10 mouse cellular contexts compared by ENCODE assay signal in genomic region chr13:55405783-55406390, GRCm38 (mm10). TPM values are rescaled to one million over a fixed set of nuclear protein-coding genes. Genes with fewer than 3 reads are reported as not detected.
A peak's percentile ranks its signal among the peaks of the same experiment; 100 is the strongest.
DNase-seq lines count a peak whose midpoint lies in the region; ATAC-seq and TF ChIP-seq lines count a peak whose summit lies in the region.
"Had no signal": no experiment of that assay in that cellular context is flagged by ENCODE, and none has a peak within 500 bp of the region (broad histone marks: within the 10 kb centered on the region; RNA-seq: fewer than 3 reads in every experiment).

No protein-coding gene starts in this region.

- no peaks in the 10 kb centered on the region for H3K27me3 ChIP-seq in embryonic facial prominence, embryonic 14.5 days (replicated peaks; ENCODE audit: control insufficient read depth, insufficient read depth, low read length)
- peaks cover 12% of the 10 kb centered on the region for H3K27me3 ChIP-seq in intestine, embryonic 15.5 days (replicated peaks)
- no peaks in the 10 kb centered on the region for H3K27me3 ChIP-seq in neural tube, embryonic 14.5 days (ENCODE audit: control insufficient read depth, insufficient read depth, low read length)

- peak overlapping the region; percentile 87 for H3K27ac ChIP-seq in left cerebral cortex, adult 2 months
- no peak overlapping the region for H3K27ac ChIP-seq in embryonic facial prominence, embryonic 14.5 days (replicated peaks; ENCODE audit: low read depth, low read length)
- no peak overlapping the region for H3K27ac ChIP-seq in intestine, embryonic 15.5 days
- H3K27ac ChIP-seq in neural tube, embryonic 14.5 days (ENCODE audit: low read depth, low read length) = peak overlapping the region; percentile 82

- WGBS in embryonic facial prominence, embryonic 14.5 days = 64% methylated on average over 13 of the region's 13 CpGs
- 65% methylated on average over 13 of the region's 13 CpGs for WGBS in intestine, embryonic 15.5 days
- WGBS in neural tube, embryonic 14.5 days = 66% methylated on average over 13 of the region's 13 CpGs

- H3K9ac ChIP-seq in embryonic facial prominence, embryonic 14.5 days (ENCODE audit: low read depth, low read length) = no peak overlapping the region
- H3K9ac ChIP-seq in intestine, embryonic 15.5 days = 0 out of 2 replicates have a peak overlapping the region, but pooled peaks have one; percentile 28
- H3K9ac ChIP-seq in neural tube, embryonic 14.5 days (replicated peaks; ENCODE audit: low read depth, low read length) = peak overlapping the region; percentile 9; the same call in 1 of the 2 replicates

- no peak overlapping the region for H3K4me2 ChIP-seq in embryonic facial prominence, embryonic 14.5 days (ENCODE audit: low read depth, low read length)
- no peak overlapping the region for H3K4me2 ChIP-seq in intestine, embryonic 15.5 days (replicated peaks)
- peak overlapping the region; percentile 11; the same call in 1 of the 2 replicates for H3K4me2 ChIP-seq in neural tube, embryonic 14.5 days (ENCODE audit: low read depth, low read length)

- no peaks in the 10 kb centered on the region for H3K4me1 ChIP-seq in embryonic facial prominence, embryonic 14.5 days (ENCODE audit: control insufficient read depth, insufficient read depth, low read length)
- H3K4me1 ChIP-seq in intestine, embryonic 15.5 days (replicated peaks) = no peaks in the 10 kb centered on the region; the same call in 1 of the 2 replicates
- H3K4me1 ChIP-seq in neural tube, embryonic 14.5 days (ENCODE audit: control insufficient read depth, insufficient read depth, low read length) = peaks cover 10% of the 10 kb centered on the region; the same call in 1 of the 2 replicates

- no peak for TF ChIP-seq CTCF in left cerebral cortex, adult 2 months (IDR thresholded peaks at IDR 0.05)

- intact Hi-C loops in left cerebral cortex, adult 2 months (cut with DNase I) = loop anchor here (1.0 kb wide), 3 partner anchors 65 to 111 kb away; partner anchors contain the start of gene Pdlim7

- no peak for DNase-seq in left cerebral cortex, adult 2 months (ENCODE audit: extremely low spot score in 1 of 2, low spot score in 2 of 2)
- no peak for DNase-seq in left cerebral cortex, adult 11 months (ENCODE audit: low spot score)
- no peak for DNase-seq in embryonic facial prominence, embryonic 14.5 days (ENCODE audit: low spot score)
- DNase-seq in embryo, embryonic 11 days = no peak
- no peak for DNase-seq in urinary bladder, adult 18-20 months (ENCODE audit: low spot score in 2 of 2)
- no peak for DNase-seq in frontal cortex, postnatal 36 days (ENCODE audit: low spot score in 2 of 2)
- DNase-seq: kidney, adult 11 months had no signal

- ATAC-seq in embryonic facial prominence, embryonic 14.5 days (ENCODE audit: low read depth) = peak; percentile 53
- ATAC-seq in intestine, embryonic 15.5 days = peak; percentile 39; the same call in 1 of the 2 replicates
- ATAC-seq in neural tube, embryonic 14.5 days (ENCODE audit: low read depth) = peak; percentile 41; the same call in 1 of the 2 replicates

- no peaks in the 10 kb centered on the region for H3K36me3 ChIP-seq in embryonic facial prominence, embryonic 14.5 days (ENCODE audit: control insufficient read depth, insufficient read depth, low read length)
- no peaks in the 10 kb centered on the region for H3K36me3 ChIP-seq in intestine, embryonic 15.5 days
- H3K36me3 ChIP-seq in neural tube, embryonic 14.5 days (ENCODE audit: control insufficient read depth, insufficient read depth, low read length) = no peaks in the 10 kb centered on the region

- no peak overlapping the region for H3K4me3 ChIP-seq in left cerebral cortex, adult 2 months
- H3K4me3 ChIP-seq in embryonic facial prominence, embryonic 14.5 days (ENCODE audit: low read depth, low read length) = no peak overlapping the region
- no peak overlapping the region for H3K4me3 ChIP-seq in intestine, embryonic 15.5 days (replicated peaks)
- no peak overlapping the region for H3K4me3 ChIP-seq in neural tube, embryonic 14.5 days (ENCODE audit: low read depth, low read length)

- H3K9me3 ChIP-seq in embryonic facial prominence, embryonic 14.5 days (ENCODE audit: control insufficient read depth, low read length) = no peaks in the 10 kb centered on the region
- no peaks in the 10 kb centered on the region for H3K9me3 ChIP-seq in intestine, embryonic 15.5 days
- H3K9me3 ChIP-seq in neural tube, embryonic 14.5 days (ENCODE audit: control insufficient read depth, low read length) = no peaks in the 10 kb centered on the region

RNA-seq across cellular contexts. Expression of gene Slc34a1, which starts 7.9 kb away (rescaled TPM):
- under 1 TPM; 0.25 to 0.49 TPM for total RNA-seq in left cerebral cortex, adult 2 months (2021)
- polyA plus RNA-seq in embryonic facial prominence, embryonic 14.5 days (2014; fragmentation: Nextera tagmentation; extraction: Ambion mirVana) = not detected in 2 replicates
- polyA plus RNA-seq in intestine, embryonic 15.5 days (2015; fragmentation: Nextera tagmentation; extraction: Ambion mirVana) = not detected in 2 replicates
- 0.19 and 0.32 TPM in 2 replicates for polyA plus RNA-seq in neural tube, embryonic 14.5 days (2014; fragmentation: Nextera tagmentation; extraction: Ambion mirVana)
- total RNA-seq: ES-E14 had no signal

RNA-seq across cellular contexts. Expression of gene Pfn3, which starts 9.1 kb away (rescaled TPM):
- not detected for total RNA-seq in left cerebral cortex, adult 2 months (2021)
- polyA plus RNA-seq in embryonic facial prominence, embryonic 14.5 days (2014; fragmentation: Nextera tagmentation; extraction: Ambion mirVana) = 0.70 TPM in 1 of 2 replicates, not detected in the other
- not detected in 2 replicates for polyA plus RNA-seq in intestine, embryonic 15.5 days (2015; fragmentation: Nextera tagmentation; extraction: Ambion mirVana)
- polyA plus RNA-seq in neural tube, embryonic 14.5 days (2014; fragmentation: Nextera tagmentation; extraction: Ambion mirVana) = 0.55 and 1.2 TPM in 2 replicates
- total RNA-seq: ES-E14 had no signal

RNA-seq across cellular contexts. Expression of gene F12, which starts 20.7 kb away (rescaled TPM):
- 1 to 10 TPM in 1 of 2 experiments, under 1 TPM in 1; 0.95 to 1.3 TPM for total RNA-seq in left cerebral cortex, adult 2 months (2021)
- not detected in 2 replicates for polyA plus RNA-seq in embryonic facial prominence, embryonic 14.5 days (2014; fragmentation: Nextera tagmentation; extraction: Ambion mirVana)
- 1.8 TPM in 2 replicates for polyA plus RNA-seq in intestine, embryonic 15.5 days (2015; fragmentation: Nextera tagmentation; extraction: Ambion mirVana)
- polyA plus RNA-seq in neural tube, embryonic 14.5 days (2014; fragmentation: Nextera tagmentation; extraction: Ambion mirVana) = 0.18 TPM in 1 of 2 replicates, not detected in the other
- total RNA-seq: ES-E14 had no signal

RNA-seq across cellular contexts. Expression of gene Rgs14, which starts 36.4 kb away (rescaled TPM):
- 10 to 100 TPM; 52.4 to 58.2 TPM for total RNA-seq in left cerebral cortex, adult 2 months (2021)
- 1.3 and 3.3 TPM in 2 replicates for polyA plus RNA-seq in embryonic facial prominence, embryonic 14.5 days (2014; fragmentation: Nextera tagmentation; extraction: Ambion mirVana)
- polyA plus RNA-seq in intestine, embryonic 15.5 days (2015; fragmentation: Nextera tagmentation; extraction: Ambion mirVana) = 0.85 and 1.2 TPM in 2 replicates
- polyA plus RNA-seq in neural tube, embryonic 14.5 days (2014; fragmentation: Nextera tagmentation; extraction: Ambion mirVana) = 0.11 and 0.32 TPM in 2 replicates

RNA-seq across cellular contexts. Expression of gene Grk6, which starts 39.0 kb away (rescaled TPM):
- 10 to 100 TPM; 61.2 to 66.2 TPM for total RNA-seq in left cerebral cortex, adult 2 months (2021)
- 44.0 and 46.6 TPM in 2 replicates for polyA plus RNA-seq in embryonic facial prominence, embryonic 14.5 days (2014; fragmentation: Nextera tagmentation; extraction: Ambion mirVana)
- polyA plus RNA-seq in intestine, embryonic 15.5 days (2015; fragmentation: Nextera tagmentation; extraction: Ambion mirVana) = 38.3 and 38.7 TPM in 2 replicates
- 39.0 and 42.1 TPM in 2 replicates for polyA plus RNA-seq in neural tube, embryonic 14.5 days (2014; fragmentation: Nextera tagmentation; extraction: Ambion mirVana)

Comparison
In these comparisons a context has a peak if more than half of its experiments do, and no peak if none do; other contexts are left out.
1. H3K27ac ChIP-seq: peak in left cerebral cortex, adult 2 months (single experiment) and neural tube, embryonic 14.5 days (single experiment); none in embryonic facial prominence, embryonic 14.5 days (single experiment) and intestine, embryonic 15.5 days (single experiment).
2. Peak in every context shown above with its lines, with median percentiles within 50 percentile points of each other: ATAC-seq.